Mouse (Mus musculus): ENCODE data around the gene Ehbp1.

Ehbp1 gene

DNA sequence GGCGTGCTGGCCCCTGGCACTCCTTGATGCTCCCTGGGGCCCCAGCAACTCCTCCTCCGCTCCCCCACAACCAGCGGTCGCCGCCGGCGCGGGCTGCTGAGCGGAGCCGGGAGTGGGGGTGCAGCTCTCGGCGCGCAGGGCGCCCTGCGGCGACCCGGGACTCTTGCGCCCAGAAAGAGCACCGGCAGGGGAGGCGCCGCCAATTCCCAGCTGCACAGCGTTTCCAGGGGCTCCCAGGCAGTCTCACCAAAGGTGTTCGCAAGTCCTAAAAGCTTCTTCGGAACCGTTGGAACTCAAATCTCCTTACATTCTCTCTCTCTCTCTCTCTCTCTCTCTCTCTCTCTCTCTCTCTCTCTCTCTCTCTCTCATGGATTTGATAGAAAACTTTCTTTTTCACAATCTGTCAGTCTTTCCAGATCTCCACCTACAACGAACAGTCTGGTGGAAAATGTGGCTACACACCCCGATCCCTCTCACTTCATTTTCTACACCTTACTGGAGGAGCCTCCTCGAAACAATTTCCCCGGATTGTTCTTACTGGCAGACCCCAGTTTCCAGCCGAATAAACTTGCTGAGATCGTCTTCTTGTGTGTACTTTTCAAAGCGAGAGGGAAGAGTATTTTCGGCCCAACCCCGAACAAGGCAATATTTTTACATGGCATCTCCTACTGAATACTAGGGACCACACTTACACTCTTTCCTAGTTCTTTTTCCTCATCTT lies 339.9 kb downstream of the Ehbp1 start:
- DNase-seq (ENCODE audit: low read depth, low spot score): no peak

DNA sequence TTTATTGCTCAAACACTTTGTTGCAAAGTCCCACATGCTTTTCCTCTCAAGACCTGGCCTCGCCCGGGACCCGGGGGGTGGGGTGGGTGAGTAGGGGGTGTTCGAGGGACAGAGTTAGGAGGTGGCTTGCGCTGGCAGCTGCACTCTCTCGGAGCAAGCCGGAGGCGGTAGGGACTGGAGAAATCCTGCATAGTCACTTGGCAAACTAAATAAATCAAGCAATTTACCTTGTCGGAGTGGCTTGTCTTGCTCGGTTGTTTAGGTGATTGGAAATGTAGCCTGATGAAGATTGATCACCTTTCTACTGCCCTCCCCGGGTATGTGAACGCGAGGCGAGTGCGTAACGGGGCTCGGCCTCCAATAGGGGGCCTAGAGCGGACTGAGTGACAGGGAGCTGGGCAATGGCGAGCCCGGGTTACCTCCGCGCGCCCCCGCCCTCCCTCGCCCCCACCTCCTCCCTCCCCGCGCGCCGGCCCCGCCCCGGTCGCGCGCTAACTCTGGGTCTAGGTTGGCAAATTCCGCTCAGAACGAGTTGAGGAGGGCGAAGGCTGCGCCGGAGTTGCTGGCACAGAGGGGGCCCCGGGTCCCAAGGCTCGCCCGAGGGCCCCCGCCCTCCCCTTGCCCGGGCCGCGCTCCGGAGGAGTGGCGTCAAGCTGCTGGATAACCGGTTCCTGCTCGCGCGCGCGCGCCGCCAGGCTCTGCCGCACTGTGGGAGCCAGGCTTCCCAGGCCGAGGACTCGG lies 340.6 kb downstream of the Ehbp1 start:
- no peak for DNase-seq (ENCODE audit: low read depth, low spot score)

DNA sequence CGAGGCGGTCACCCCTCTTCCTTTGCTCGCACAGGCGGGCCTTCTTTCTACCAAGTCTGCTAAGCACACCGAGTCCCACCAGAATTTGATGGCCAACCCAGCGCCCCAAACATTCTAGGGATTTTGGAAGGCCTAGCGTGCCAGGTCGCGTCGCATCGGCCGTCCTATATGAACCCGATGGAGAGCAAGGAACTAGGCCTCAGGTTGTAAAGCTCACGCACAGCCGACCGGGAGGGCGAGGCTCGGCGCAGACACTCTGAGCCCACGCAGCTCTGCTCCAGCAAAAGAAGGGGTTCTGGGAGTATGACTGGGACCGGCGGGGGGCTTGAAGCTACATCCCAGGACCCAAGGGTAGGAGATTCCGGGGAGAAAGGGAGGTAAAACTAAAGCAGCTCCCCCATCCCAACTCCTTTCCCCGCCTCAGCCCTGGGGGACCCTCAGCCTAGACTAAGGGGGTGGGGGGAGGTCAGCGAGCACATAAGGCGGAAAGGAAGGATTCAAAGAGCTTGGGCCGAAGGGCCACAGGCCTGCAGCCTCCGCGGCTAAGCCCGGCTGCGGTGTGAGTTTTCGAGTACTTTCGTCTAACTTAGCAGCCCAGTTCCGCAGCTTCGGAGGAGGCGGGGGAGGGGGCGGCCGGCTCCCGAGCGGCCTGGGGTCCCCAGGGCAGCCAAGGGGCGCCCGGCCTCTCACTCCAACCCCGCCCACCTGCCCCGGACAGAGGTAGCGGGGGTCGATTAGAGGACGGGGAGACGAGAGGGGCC lies 341.6 kb downstream of the Ehbp1 start:
- DNase-seq (ENCODE audit: low read depth, low spot score): no peak

DNA sequence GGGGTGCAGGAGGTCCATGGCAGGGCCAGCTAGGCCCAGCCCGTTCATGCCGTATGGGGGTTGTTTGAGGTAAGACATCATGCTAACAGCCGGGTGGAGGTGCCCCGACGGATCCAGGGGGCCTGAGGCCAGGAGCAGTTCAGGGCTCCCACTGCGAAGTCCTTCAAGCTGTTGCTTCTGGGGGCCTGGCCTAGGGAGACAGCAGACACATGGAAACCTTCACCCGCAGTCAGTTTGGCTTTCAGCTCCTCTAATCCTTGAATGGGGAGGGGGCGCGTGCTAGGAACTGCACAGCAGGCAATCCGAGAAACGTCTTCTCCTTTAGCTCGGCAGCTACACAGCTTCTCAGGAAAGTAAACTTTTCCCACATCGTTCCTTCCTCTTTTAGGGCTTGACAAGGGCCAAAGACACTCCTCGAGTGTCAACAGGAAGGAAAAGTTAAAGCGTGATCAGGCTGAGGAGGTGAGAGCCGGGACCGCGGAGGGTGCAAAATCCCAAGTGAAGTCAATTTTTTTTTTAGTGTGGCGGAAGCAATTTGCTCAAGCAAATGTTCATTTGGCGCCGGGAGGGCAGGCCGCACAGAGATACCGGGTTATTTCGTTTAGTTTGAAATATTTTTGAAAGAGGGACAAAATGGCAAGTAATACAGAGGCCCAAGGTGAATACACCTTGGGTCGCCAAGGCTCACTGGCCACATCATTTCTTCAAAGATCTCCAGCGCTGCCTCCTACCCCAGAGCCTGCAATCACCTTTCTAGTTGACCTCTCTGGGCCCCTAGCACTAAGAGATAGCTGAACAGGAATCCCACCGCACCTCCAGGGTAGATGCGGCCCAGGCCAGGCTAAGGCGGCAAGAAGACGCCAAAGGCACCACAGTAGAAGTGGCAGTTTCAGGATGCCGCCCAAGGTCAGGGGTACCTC lies 342.4 kb downstream of the Ehbp1 start:
- DNase-seq (ENCODE audit: low read depth, low spot score): no peak

DNA sequence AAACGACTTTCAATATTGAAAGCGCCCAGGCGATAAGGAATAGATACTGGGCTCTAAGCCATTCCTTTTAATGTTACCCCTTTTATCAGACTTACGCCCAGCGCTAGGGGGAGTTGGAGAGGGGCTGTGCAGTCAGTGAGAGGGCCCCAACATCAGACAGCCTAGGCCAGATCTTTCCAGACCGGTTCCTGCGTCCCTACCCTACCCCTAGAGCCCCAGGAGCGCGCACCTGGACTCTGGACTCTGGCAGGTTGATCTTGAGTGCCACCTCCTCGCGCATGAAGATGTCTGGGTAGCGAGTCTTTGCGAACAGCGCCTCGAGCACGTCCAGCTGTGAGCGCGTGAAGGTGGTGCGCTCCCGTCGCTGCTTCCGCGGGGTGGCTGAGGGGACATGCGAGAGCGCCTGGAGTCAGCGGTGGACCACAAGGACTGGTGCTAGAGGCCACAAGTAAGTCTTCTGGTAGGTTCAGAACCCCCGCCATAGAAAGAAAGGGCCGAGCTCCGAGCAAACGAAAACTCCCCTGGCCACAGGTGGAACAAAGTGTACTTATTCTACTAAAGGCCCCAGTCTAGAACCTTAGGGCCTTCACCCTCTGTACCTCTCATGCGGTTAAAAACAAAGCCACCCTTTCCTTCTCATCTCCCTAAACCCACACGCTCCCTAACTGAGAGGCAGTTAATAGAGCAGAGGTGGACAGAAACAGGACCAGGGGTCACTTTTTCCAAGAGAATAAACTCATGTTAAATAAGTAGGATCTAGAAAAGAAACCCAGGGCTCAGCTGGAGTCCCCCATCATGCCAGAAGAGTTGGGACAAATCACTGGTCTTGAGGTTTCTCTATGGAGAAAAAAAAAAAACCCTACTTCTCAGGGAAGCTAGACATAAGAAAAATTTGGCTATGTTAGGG lies 343.7 kb downstream of the Ehbp1 start:
- no peak for DNase-seq (ENCODE audit: low read depth, low spot score)

DNA sequence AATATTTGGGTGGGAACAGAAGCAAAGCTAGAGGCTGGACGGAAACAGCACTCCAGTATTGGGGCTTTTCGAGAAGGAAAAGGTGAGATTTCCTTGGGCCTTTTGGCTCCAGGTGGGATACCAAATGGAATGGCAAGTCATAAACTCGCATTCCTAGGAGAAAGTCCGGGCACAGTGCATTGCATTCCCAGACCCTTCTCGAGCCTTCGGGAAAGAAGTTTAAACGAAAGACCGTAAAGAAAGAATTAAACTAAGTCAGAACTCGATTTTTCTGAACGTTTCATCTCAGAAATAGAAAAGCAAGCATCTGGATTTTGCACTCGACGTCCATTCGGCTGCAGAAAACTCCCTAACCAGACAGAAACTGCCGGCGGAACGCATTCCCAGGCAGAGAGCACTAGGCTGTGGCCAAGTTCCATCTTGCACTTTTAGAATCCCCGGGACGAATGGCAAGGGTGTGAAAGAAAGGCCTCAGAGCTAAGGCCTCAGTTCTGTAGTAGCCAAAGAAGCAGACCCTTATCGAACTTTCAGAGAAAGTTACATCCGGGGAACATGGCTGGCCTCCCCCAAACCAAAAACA lies 344.4 kb downstream of the Ehbp1 start:
- DNase-seq (ENCODE audit: low read depth, low spot score): no peak

DNA sequence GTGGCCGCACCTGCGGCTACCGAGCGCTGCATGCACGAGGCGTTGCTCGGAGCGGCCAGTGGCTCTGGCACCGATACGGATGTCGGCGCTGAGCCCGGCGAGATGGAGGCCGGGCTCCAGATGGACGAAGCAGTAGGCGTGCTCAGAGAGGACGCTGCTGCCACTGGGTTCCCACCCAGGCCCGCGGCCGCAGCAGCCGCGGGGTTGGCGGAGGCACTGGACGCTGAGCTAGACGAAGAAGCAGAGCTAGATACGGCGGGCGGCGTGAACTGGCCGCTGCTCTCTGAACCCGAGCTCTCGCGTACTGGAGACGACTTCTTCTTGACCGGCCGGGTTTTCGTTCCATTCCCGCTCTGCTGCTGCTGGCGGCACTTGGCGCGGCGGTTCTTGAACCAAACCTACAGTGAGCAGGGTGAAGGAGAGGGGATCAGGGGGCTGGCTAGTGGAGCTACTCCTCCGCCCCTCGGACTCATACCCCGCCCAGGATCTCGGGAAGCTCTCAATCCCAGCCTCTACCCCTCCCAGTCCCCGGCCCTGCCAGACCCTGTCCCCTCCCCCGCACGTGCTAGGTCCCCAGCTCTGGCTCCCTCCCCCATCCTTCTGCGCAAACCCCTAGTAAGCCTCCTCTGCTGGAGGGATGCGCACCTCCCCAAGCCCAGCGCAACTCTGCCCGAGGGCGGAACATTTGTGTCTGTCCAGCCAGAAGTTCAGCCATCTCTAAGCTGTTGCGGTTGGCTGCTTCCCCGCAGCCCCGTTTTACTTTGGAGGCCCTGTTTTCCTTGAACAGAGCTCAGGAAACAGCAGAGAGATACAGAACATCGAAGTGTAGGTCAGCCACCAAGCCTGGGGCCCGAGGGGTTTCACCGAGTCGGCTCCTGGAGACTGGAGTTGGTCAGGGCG lies 345.2 kb downstream of the Ehbp1 start:
- DNase-seq (ENCODE audit: low read depth, low spot score): no peak

DNA sequence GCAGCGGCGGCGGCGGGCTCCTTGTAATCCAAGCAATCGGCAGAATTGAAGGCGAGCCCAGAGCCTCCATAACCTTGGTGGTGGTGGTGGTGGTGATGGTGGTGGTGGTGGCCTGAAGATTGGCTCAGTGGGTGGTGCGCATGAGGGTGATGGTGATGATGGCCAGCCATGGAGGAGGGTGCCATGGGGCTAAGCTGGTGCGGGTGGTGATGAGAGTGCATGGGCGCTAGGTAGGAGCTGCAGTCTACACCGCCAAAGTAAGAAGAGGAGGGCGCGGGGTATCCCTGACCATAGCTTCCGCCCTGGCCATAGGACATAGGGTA lies 345.8 kb downstream of the Ehbp1 start:
- no peak for DNase-seq (ENCODE audit: low read depth, low spot score)

DNA sequence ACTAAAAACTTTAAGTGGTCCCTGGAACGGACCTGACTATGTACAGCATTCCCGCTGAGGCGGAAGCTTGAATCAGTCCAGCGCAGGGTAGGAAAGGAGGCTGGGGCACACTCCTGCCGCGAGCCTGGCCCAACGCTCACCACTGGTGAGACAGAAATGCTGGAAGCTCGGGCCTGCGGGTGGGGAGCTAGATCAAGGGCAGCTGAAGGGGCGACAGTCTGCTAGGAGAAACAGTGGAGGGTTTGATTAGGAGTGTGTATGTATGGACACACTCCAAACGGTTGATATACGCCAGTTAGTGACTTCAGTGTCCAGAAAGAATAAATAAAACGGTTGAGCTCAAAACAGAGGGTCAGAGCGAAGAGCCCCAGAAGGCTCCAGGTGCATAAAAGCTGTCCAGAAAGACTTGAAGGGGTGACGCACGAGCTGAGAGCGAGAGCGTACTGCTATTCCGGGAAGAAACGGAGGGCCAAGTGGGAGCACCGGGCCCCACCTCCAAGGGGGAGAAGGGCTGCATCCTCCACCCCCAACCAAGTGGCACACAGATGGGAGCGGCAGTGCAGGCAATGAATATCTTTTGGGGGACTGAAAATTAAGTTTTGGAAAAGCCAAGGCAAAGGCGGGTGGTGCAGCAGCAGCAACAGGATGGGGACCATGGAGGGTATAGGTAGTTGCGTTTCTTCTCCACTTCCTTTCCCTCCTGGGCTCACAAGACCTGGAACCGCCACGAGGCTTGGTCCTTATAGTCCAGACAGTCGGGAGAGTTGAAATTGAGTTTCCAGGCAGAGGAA lies 346.4 kb downstream of the Ehbp1 start:
- no peak for DNase-seq (ENCODE audit: low read depth, low spot score)

DNA sequence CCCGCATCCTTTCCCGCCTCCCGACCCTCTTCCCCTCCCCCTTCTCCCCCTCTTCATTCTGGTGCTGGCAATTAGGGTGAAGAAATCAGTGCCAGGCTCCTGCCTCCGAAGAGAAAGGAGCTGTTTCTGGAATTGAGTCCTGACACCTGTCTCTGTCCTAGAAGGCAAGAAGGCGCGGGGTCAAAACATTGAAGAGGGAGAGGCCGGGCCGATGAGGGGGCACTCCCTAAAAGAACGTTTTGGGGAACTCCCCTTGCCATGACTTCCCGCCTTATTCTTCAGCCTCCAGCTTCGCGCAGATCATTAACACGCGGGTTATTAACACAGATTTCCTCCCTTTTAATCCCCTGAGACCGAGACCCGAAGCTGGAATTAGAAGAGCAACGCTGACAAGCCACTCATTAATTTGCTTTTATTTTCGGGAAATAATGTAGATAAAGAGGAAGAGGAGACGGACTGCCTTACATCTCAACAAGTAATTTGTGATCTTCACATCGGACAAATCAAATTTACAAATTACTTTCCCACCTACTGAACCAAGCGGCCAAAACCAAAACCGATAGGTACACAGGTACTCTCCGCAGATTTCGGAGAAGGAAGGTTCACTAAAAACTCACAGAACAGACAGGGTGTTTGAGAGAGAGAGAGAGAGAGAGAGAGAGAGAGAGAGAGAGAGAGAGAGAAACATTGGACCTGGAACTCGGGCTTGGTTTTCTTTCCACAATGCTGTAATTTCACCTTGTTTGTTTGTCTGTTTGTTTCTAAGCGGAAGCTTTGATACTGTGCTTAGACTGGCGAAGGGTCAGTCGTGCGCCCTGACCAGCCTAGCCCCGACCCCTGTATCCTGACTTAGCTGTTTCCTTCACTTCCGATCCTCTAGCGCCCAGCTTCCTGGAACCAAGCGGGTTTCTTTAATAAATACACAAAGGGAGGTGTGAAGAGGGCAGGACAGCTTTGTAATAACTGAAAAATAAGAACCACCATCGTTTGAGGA lies 347.4 kb downstream of the Ehbp1 start:
- no peak for DNase-seq (ENCODE audit: low read depth, low spot score)

DNA sequence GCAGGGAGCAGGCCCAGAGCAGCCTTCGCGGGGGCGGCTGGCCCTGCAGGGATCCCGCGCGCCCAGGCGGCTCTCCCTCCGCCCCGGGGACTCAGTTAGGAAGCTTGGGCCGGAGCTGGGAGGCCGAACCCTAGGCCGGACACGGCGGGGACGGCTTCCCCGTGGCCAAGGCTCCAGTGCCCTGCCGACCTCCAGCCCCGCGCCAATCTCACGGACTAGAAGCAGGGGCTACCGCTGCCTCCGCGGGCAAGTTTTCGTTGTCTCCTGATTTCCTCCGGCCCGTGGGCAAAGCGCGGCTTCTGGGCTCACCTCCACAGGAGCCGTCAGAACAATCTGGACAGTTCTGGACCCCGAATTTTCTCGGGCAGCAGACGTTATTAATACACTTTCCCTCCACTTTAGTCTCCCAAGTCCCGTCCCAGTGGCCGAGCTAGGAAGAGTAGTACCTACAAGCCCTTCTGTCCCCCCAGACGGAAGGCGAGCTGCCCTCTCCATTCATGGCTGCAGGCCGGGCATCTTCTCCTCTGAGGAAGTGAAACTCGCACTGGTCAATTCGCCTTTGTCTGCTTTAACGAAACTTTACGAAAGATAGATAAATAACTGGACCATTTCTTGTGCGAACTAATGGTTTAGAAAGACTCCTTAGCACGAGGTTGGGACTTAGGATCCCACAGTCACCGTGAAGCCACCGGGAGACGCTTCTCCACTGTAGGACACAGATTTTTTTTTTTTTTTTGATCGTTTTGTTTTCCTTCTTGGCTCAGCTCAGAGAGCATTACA lies 348.3 kb downstream of the Ehbp1 start:
- no peak for DNase-seq (ENCODE audit: low read depth, low spot score)

DNA sequence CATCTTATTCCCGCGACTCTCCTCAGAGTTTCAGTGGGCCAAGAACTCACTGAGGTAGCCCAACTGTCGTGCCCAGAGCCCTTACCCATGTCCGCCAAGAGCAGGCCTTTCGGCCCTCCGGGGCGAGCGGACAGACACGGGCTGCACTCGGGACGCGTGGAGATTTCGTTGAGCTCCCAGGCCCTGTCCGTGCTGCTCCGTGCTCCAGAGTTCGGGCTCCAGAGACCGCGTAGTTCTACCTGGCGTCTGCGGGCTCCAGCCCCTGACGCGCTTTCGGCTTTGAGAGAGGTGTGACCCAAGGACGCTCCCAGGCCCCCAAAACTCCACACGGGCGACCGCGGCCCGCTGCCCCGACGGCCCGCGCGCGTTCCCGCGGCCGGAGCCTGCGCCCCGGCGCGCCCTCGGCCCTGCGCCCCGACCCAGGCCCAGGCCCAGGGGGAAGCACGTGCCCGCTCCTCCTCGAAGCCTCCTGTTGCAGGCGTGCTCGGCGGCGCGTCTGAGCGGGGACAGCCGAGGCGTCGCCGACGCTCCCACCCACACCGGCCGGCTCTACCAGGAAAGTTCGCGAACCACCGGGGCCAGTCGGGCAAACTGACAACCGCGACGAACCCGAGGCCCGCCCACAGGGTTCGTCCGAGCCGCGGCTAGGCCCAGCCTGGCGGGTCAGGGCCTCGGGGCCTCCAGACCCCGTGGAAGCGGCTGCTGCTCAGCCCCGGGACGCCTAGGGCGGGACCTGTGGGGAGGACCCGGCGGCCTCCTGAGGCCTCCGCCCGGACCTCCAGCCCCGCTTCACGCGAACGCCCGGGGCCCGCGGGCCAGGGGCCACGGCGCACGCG lies 349.1 kb downstream of the Ehbp1 start:
- DNase-seq (ENCODE audit: low read depth, low spot score): no peak

DNA sequence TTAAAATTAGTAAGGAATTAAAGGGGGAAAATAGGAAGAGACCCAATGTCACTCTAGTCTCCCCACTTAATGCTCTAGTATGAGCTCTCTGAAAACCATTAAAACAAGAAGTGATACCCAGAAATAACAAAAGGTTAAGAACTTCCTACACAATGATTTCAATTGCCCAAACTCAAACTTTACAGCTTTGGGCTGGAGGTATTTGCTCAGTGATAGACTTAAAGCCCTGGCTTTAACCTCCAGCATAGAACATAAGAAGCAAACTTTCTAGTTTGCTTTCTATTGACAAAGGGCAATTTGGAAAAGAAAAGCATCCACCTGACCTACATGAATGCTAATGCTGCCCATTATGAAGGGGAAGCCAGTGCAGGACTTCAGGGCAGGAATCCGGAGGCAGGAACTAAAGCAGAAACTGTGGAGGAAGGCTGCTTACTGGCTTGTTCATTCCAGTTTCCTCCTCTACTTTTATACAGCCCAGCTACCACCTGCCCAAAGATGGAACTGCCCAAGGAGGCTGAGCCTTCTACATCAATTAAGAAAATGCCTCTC lies 353.6 kb downstream of the Ehbp1 start:
- DNase-seq (ENCODE audit: low read depth, low spot score): no peak

DNA sequence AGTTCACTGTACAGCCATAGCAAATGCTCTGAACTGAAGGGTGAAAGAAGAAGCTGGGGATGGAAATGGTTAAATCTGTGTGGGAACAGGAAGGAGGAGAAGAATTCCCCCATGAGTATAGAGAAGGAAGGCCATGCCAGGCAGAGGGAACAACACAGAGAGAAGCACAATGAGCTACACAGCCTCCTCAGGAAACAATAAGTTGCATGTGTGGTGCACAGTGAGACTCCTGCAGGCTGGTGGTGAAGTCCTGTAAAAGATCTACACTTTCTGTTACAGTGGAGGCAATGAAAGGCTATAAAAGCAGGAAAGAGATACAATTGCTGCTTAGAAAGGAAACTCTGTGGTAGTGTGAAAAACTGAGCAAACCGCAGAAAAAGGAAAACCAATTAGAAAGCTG lies 357.0 kb downstream of the Ehbp1 start:
- DNase-seq (ENCODE audit: low read depth, low spot score): no peak

DNA sequence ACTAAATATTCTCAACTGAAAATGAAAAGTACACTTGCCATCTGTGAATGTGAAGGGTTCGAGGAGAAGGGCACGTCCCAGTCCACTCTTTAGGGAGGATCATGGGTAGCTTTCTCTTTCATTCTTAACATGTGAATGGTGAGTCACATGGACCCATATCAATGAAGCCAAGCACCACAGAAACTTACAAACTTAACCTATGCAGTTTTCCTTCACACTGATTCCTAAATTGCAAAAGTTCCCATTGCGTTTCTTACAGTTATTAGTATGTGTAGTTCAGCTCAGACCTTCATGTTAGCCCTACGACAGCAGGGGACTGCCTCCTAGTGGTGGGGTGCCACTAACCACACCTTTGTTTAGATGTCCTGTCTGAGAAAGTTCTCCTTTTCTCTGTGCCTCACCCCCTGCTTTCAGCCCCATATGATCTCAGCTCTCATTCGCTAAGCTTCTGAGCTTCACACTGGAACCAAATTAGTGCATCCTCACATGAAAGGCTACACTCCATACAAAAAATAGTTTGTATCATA lies 368.0 kb downstream of the Ehbp1 start:
- DNase-seq (ENCODE audit: low read depth, low spot score): no peak
